Mouse (Mus musculus): Measurements from ENCODE around the gene Treml1. TPM values are rescaled to one million over a fixed set of nuclear protein-coding genes. Genes with fewer than 3 reads are reported as not detected.

Treml1 gene
- polyA plus RNA-seq, 1 experiment from 2014 or later, result 2.7 TPM

Other genes with a start within 250 kb of the Treml1 start
- not detected in 2 replicates for gene 9830107B12Rik, start 213.6 kb upstream of the Treml1 start, polyA plus RNA-seq (2014; fragmentation: Nextera tagmentation; extraction: Ambion mirVana)
- gene A530064D06Rik, start 192.6 kb upstream of the Treml1 start, polyA plus RNA-seq (2014; fragmentation: Nextera tagmentation; extraction: Ambion mirVana), result not detected in 2 replicates
- 0.13 TPM in 1 of 2 replicates, not detected in the other for gene Trem1, start 127.1 kb upstream of the Treml1 start, polyA plus RNA-seq (2014; fragmentation: Nextera tagmentation; extraction: Ambion mirVana)
- gene Trem3, start 112.1 kb upstream of the Treml1 start, polyA plus RNA-seq (2014; fragmentation: Nextera tagmentation; extraction: Ambion mirVana), result not detected in 2 replicates
- gene Treml4, start 95.6 kb upstream of the Treml1 start, polyA plus RNA-seq (2014; fragmentation: Nextera tagmentation; extraction: Ambion mirVana), result 0.16 and 0.31 TPM in 2 replicates
- 0.04 and 0.13 TPM in 2 replicates for gene Treml2, start 60.4 kb upstream of the Treml1 start, polyA plus RNA-seq (2014; fragmentation: Nextera tagmentation; extraction: Ambion mirVana)
- gene B430306N03Rik, start 43.8 kb upstream of the Treml1 start, polyA plus RNA-seq (2014; fragmentation: Nextera tagmentation; extraction: Ambion mirVana), result 0.09 and 0.18 TPM in 2 replicates
- gene Trem2, start 13.5 kb upstream of the Treml1 start, polyA plus RNA-seq (2014; fragmentation: Nextera tagmentation; extraction: Ambion mirVana), result 0.82 and 0.88 TPM in 2 replicates
- 30.5 and 31.2 TPM in 2 replicates for gene Nfya, start 50.0 kb downstream of the Treml1 start, polyA plus RNA-seq (2014; fragmentation: Nextera tagmentation; extraction: Ambion mirVana)
- gene Oard1, start 50.1 kb downstream of the Treml1 start, polyA plus RNA-seq (2014; fragmentation: Nextera tagmentation; extraction: Ambion mirVana), result 71.6 and 75.0 TPM in 2 replicates
- 1.5 and 2.2 TPM in 2 replicates for gene Apobec2, start 73.0 kb downstream of the Treml1 start, polyA plus RNA-seq (2014; fragmentation: Nextera tagmentation; extraction: Ambion mirVana)
- 0.50 and 0.63 TPM in 2 replicates for gene Tspo2, start 91.6 kb downstream of the Treml1 start, polyA plus RNA-seq (2014; fragmentation: Nextera tagmentation; extraction: Ambion mirVana)
- gene Unc5cl, start 95.0 kb downstream of the Treml1 start, polyA plus RNA-seq (2014; fragmentation: Nextera tagmentation; extraction: Ambion mirVana), result 0.13 and 0.33 TPM in 2 replicates

Data from limb, embryonic 11.5 days (tissue).